12 mouse cellular contexts compared by ENCODE assay signal in the genomic region with DNA sequence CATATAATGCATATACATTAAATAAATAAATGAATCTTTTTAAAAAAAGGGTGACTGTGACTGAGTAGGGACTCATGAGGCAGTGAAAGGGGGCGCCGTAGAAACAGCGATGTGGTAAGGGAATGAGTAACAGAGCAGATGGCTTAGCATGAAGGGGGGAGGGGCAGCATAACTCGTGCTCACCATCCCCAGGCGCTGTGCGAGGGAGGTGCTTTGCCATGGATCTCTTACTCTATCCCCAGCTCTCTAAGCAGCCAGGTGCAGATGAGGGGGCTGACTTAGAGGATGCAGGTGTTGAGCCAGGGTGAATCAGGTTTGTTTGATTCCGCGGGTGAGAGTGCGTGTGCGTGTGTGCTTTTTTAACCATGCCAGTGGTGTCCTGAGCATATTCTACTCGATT. TPM values are rescaled to one million over a fixed set of nuclear protein-coding genes. Genes with fewer than 3 reads are reported as not detected.
DNase-seq lines count a peak whose midpoint lies in the region; ATAC-seq lines count a peak whose summit lies in the region.
"Had no signal": no experiment of that assay in that cellular context is flagged by ENCODE, and none has a peak within 500 bp of the region (broad histone marks: within the 10 kb centered on the region; RNA-seq: fewer than 3 reads in every experiment).

No protein-coding gene starts in this region.

- no peaks in the 10 kb centered on the region for H3K36me3 ChIP-seq in kidney, embryonic 15.5 days
- H3K36me3 ChIP-seq in midbrain, embryonic 16.5 days (ENCODE audit: control insufficient read depth, insufficient read depth, low read length), result no peaks in the 10 kb centered on the region
- H3K36me3 ChIP-seq: embryonic facial prominence, embryonic 12.5 days; limb, embryonic 15.5 days had no signal

- H3K27ac ChIP-seq in kidney, embryonic 15.5 days, result no peak overlapping the region
- H3K27ac ChIP-seq in midbrain, embryonic 16.5 days (ENCODE audit: low read length), result no peak overlapping the region
- H3K27ac ChIP-seq: embryonic facial prominence, embryonic 12.5 days; limb, embryonic 15.5 days had no signal

- 52% methylated on average over 11 of the region's 11 CpGs for WGBS in kidney, embryonic 15.5 days
- 71% methylated on average over 11 of the region's 11 CpGs for WGBS in midbrain, embryonic 16.5 days

- H3K4me1 ChIP-seq in kidney, embryonic 15.5 days, result peaks cover 37% of the 10 kb centered on the region
- peaks cover 8% of the 10 kb centered on the region for H3K4me1 ChIP-seq in midbrain, embryonic 16.5 days (ENCODE audit: control insufficient read depth, insufficient read depth, low read length)

- H3K4me3 ChIP-seq in kidney, embryonic 15.5 days (replicated peaks), result no peak overlapping the region
- no peak overlapping the region for H3K4me3 ChIP-seq in midbrain, embryonic 16.5 days (ENCODE audit: low read depth, low read length)
- H3K4me3 ChIP-seq: embryonic facial prominence, embryonic 12.5 days; limb, embryonic 15.5 days had no signal

- no peak for DNase-seq in kidney, adult 18-20 months
- peak; percentile 33 to 80 for DNase-seq in left cerebral cortex, adult 9 months (ENCODE audit: low spot score in 2 of 2)
- peak; percentile 81 for DNase-seq in thymus, postnatal 0 days (ENCODE audit: low spot score)
- no peak for DNase-seq in heart, postnatal 25 days (ENCODE audit: low spot score)
- DNase-seq in heart, adult 8-10 months (ENCODE audit: low spot score), result no peak
- DNase-seq: adrenal gland, postnatal 25 days had no signal

- no peak overlapping the region for H3K9ac ChIP-seq in kidney, embryonic 15.5 days
- no peak overlapping the region for H3K9ac ChIP-seq in midbrain, embryonic 16.5 days (ENCODE audit: low read depth, low read length)
- H3K9ac ChIP-seq: embryonic facial prominence, embryonic 12.5 days; limb, embryonic 15.5 days had no signal

- intact Hi-C loops in heart, postnatal 25 days (cut with DNase I), result no loop called here

- no peaks in the 10 kb centered on the region for H3K27me3 ChIP-seq in kidney, embryonic 15.5 days
- no peaks in the 10 kb centered on the region for H3K27me3 ChIP-seq in midbrain, embryonic 16.5 days (ENCODE audit: control insufficient read depth, insufficient read depth, low read depth, low read length)
- H3K27me3 ChIP-seq: embryonic facial prominence, embryonic 12.5 days; limb, embryonic 15.5 days had no signal

- peak; percentile 37; the same call in 1 of the 2 replicates for ATAC-seq in kidney, embryonic 15.5 days (replicated peaks; ENCODE audit: low FRiP score)
- peak; percentile 89 for ATAC-seq in frontal cortex, adult (ENCODE audit: low TSS enrichment)
- no peak for ATAC-seq in midbrain, embryonic 16.5 days

- H3K9me3 ChIP-seq in kidney, embryonic 15.5 days (replicated peaks), result no peaks in the 10 kb centered on the region
- H3K9me3 ChIP-seq in midbrain, embryonic 16.5 days (replicated peaks; ENCODE audit: control insufficient read depth, low read length, poor library complexity, severe bottlenecking), result no peaks in the 10 kb centered on the region
- H3K9me3 ChIP-seq: embryonic facial prominence, embryonic 12.5 days; limb, embryonic 15.5 days had no signal

- H3K4me2 ChIP-seq in kidney, embryonic 15.5 days, result no peak overlapping the region
- H3K4me2 ChIP-seq in midbrain, embryonic 16.5 days (ENCODE audit: low read length), result no peak overlapping the region
- H3K4me2 ChIP-seq: embryonic facial prominence, embryonic 12.5 days; limb, embryonic 15.5 days had no signal

RNA-seq across cellular contexts. Expression of a gene that starts 22.0 kb away (rescaled TPM):
- 0.29 and 0.32 TPM in 2 replicates for polyA plus RNA-seq in kidney, embryonic 15.5 days (2015; fragmentation: Nextera tagmentation; extraction: Ambion mirVana)
- 1.4 and 1.7 TPM in 2 replicates for polyA plus RNA-seq in thymus, postnatal 0 days (2015; fragmentation: Nextera tagmentation; extraction: Ambion mirVana)
- total RNA-seq in heart, postnatal 25 days (2021), result under 1 TPM; 0.18 to 0.20 TPM
- polyA plus RNA-seq in midbrain, embryonic 16.5 days (2015; fragmentation: Nextera tagmentation; extraction: Ambion mirVana), result 0.04 and 0.09 TPM in 2 replicates
- total RNA-seq in heart, adult 8-10 months (2022), result under 1 TPM; 0.06 to 0.43 (median 0.16) TPM
- total RNA-seq: megakaryocyte-erythroid progenitor cell, adult 5-6 weeks had no signal

RNA-seq across cellular contexts. Expression of a gene that starts 43.7 kb away (rescaled TPM):
- polyA plus RNA-seq in kidney, embryonic 15.5 days (2015; fragmentation: Nextera tagmentation; extraction: Ambion mirVana), result 0.17 and 0.18 TPM in 2 replicates
- polyA plus RNA-seq in thymus, postnatal 0 days (2015; fragmentation: Nextera tagmentation; extraction: Ambion mirVana), result 36.2 and 37.4 TPM in 2 replicates
- under 1 TPM; 0.29 to 0.64 TPM for total RNA-seq in heart, postnatal 25 days (2021)
- polyA plus RNA-seq in midbrain, embryonic 16.5 days (2015; fragmentation: Nextera tagmentation; extraction: Ambion mirVana), result 0.15 TPM in 1 of 2 replicates, not detected in the other
- total RNA-seq in heart, adult 8-10 months (2022), result under 1 TPM in 3 of 4 experiments, not detected in 1; 0.14 to 0.57 (median 0.25) TPM
- total RNA-seq: megakaryocyte-erythroid progenitor cell, adult 5-6 weeks had no signal

Comparison
In these comparisons a context has a peak if more than half of its experiments do, and no peak if none do; other contexts are left out.
1. DNase-seq: peak in left cerebral cortex, adult 9 months (2 of 2) and thymus, postnatal 0 days (single experiment); none in kidney, adult 18-20 months (single experiment), heart, postnatal 25 days (single experiment) and heart, adult 8-10 months (single experiment).
2. RNA of a gene that starts 43.7 kb away (polyA plus RNA-seq): 36.2 to 37.4 TPM in thymus, postnatal 0 days; 0.17 to 0.18 TPM in kidney, embryonic 15.5 days and 0.15 TPM in midbrain, embryonic 16.5 days; every median in the first group is over 10 times any median in the second.